Mouse (Mus musculus) brain, embryonic 18.5 days (tissue): ENCODE data around the gene Sema4f.
A peak's percentile ranks its signal among the peaks of the same experiment; 100 is the strongest.

ENCODE experiments used
- DNase-seq: peaks from one replicate; pipeline ENCODE4 v3.0.0-alpha.2; 2012; ENCODE audit warnings: low read depth, low spot score

The Sema4f gene

DNA sequence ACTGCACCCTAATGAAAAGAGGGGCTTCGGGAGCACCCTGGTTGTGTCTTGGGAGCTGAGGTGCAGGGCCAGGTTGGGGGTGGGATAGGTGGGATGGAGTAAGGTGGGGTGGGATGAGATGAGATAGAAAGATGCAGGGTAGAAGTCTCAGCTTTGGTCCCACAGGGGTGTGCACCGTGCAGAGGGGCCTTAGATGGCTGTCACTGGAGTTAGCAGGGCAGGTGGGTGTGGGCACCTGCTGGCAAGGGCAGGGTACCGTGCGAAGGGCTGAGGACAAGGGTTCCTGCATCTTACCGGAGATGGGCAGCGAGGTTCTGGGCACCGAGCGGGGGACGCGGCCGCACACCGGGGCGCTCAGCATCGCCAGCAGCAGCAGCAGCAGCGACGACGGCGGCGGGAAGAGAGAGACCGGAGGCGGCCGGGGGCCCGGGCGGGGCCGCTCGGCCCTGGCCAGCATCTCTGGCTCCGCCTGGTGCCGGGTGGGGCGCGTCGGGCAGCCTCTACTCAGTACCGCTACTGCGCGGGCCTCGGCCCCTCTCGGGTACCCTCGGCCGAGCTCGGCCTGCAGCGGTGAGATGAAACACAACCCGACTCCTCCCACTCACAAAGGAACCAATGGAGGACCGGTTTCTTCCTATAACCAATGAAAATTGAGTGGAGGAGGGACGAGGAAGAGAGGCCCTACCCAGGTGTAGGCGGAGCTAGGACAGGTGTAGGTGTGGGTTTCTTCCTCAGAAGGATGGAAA lies at the start of gene Sema4f:
Gene Sema4f (minus strand): TSS at position 603 of the 746 bp plus-strand sequence.
- DNase-seq = peak; percentile 84

DNA sequence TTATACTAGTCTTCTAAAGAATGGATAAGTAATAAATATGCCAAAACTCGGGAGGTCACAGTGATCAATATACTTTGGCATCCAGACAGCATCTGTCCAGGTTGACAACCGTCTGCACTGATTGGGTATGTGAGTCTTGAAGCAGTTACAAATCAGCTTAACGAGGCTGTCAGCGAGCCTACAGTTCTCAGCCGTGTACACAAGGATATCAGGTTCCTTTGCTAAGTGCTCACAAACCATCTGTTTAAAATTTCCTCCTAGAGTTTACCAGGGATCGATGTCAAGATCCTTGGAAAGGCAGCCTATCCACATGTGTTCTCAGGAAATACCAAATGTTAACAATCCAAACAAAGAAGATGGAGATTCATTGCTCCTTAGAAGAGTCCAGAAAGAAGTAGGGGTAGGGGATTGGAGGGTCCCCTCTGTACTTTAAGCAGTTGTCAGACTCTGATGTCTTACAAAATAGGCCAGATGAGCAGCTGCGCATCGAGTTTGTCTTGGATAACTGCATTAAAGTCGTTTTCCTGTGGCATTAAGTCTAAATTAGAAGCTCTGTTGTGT lies 47.9 kb upstream of the Sema4f start:
- DNase-seq = no peak

DNA sequence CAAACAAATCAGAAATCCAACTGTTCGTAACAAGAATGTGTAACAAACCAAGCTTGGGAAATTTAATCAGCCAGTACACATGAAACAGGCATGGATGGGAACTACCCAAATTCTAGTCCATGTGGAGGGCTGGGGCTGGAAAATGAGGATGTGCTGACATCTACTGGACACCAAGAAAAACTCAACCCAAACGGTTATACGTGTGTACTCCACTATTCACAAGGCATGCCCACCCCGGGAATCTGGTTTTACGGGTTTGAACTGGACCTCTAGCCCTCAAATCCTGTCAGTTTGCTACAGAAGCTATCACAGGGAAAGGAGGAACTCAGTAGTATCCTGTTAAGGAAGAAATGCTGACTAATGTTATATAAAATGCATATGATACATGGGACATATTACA lies 31.5 kb upstream of the Sema4f start:
- DNase-seq = peak; percentile 34

DNA sequence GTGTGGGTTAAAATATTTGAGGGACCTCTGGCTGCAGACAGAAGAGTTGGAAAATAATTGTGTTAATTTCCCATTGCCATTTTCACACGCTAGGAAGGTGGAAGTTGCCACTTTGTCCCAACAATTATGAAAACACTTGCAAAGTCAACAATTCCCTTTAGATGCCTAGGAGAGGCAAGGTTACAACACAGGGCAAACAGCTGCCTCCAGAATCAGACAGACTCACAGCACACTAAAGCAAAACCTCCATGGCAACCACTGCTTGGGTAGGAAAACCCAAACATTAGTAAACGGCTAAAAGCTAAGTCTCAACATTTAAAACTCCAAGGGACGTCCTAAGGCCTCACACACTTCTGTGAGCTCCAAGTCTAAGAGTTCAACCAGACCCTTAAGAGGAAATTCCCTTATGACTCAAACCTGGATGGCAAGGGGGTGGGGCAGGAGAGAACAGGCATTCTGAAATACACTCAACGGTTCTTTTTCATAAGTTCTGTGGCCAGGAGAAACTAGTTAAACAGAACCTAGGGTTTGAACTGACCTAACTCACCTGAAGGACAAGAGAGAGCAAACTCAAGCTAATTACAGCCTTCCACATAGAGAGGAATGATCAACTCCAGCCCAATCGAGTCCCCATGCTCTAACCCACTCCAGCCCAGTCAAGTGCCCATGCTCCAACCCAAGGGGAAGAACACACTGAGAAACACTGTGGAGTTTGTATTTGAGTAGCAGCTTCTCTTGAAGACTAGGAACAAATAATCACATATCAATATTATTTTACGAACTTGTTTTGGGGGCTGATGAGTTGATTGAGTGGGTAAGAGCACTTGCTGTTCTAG lies 29.9 kb upstream of the Sema4f start:
- DNase-seq = no peak

DNA sequence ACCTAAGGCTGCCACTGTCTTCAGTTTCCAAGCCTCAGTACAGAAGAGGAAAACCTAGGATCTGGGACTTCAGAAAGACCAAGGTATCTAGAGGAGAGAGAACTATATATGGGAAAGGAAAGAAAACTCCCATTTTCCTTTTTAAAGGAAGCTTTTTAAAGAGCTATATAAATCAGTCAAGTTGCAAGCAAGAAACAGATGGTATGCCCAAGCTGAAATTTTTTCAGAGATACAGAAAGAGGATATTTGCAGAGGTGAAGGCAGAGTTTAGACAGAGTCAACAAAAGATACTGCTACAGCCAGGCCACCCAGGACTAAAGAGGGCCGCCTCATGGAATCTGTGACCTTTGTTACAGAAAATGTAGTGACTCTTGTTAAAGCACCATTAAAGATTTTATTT lies 22.1 kb upstream of the Sema4f start:
- no peak for DNase-seq

DNA sequence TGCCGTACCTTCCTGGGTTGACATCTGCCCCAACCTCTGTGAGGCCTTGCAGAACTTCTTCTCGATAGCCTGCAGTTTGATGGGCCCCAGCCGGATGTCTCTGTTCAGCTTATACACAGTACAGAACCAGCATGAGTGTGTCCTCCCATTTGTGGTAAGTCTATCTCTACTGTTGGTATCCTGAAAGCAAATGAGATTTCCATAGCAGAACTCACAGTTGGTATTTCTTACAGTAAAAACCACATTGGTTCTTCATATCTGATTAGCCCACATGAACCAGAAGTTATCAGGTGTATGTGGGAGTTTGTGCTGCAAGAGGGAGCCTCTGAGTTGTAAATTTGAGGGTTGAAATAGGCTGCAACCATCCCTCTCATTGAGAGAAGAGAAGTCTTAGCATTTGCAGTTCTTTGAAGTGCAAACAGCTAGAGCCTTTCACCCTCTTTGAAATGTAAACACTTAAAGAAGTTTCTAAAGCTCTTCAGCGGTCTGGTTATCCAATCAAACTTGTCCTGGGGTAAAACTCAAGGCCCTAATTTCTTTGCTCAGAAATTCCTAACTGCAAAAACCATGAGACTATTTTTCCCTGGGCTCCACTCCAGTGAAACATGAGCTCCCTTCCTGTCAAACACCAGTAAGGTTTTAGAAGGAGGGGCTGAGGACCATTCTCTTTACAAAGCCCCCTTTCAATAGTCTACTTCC lies 17.1 kb upstream of the Sema4f start:
- no peak for DNase-seq

DNA sequence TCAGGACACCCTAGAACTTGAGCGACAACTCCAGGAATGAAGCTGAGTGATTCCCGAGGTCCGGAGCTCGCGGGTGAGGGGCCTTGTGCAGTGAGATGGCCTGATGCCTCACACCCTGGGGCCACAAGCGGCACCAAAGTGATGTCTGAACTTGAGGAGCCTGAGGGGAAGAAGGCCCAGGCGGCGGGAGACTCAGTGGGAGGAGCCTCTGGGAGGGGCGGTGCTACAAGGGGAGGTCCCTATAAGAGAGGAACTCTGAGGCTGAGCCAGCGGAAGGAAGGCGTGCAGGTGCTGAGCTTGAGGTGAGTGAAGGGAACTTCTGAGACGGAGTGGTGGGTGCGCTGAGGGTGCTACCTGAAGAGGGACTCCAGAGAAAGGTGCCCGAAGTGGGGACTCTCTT lies 7.1 kb upstream of the Sema4f start, which contains the start of gene M1ap:
Gene M1ap (plus strand): TSS at position 252 of the 400 bp plus-strand sequence.
- DNase-seq = no peak

DNA sequence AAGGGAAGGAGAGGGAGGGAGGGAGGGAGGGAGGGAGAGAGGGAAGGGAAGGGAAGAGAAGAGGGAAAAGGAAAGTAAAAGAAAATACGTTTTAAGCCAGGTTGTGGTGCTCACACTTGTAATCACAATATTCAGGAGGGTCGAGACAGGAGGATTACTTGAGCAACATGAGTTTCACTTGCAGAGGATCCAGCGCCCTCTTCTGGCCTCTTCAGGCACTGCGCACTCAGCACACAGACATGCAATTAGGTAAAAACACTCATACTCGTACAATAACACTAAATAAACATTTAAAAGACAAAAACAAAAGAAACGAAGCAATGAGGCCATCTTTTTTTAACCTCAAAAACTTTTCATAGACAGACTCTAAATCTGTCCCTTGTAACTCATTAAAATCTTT lies 6.2 kb upstream of the Sema4f start:
- DNase-seq = no peak

DNA sequence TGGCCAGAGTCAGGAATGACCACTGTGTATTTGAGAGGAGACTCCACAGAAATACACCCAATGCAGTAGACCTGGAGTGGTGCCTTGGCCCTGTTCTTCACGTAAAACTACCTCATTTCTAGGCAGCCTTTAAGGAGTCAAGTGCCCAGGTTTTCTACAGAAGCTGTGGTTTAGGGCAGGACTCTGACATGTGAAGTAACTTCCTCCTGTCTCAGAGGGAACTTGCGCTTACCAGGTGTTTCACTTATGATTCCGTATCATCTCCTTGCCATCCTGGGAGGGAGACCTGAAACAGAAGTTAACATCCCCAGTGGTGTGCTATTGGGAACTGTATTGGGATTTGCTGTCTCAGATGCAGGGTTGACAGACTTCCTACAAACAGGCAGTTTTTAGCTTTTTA lies 1.2 kb upstream of the Sema4f start:
- no peak for DNase-seq

DNA sequence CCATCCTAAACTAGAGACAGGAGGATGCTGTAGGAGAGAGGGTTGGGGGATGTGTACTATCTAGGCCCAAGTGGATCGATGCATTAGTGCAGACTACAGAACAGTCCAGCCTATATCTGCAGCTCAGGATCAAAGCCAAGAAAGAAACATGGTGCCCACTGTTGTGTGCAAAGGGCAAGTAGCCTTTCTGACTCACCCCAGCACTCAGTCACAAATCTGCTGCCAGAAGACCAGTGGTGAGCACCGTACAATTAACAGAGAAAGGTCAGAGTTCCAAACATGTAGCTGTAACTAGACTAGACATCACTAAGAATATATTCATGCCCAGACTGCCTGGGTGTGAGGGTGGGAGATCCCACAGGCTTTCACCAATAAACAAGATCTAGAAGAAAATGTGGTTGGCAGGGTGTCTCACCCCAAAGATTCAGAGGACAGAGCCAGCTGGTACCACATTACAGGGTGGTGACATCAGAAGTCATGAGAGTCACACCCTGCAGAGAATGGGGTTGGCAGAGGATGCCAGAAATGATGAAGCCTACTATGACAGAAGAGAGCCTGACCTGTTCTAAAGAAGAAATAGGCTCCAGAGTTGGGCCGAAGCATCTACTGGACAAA lies 4.8 kb downstream of the Sema4f start:
- DNase-seq = no peak

DNA sequence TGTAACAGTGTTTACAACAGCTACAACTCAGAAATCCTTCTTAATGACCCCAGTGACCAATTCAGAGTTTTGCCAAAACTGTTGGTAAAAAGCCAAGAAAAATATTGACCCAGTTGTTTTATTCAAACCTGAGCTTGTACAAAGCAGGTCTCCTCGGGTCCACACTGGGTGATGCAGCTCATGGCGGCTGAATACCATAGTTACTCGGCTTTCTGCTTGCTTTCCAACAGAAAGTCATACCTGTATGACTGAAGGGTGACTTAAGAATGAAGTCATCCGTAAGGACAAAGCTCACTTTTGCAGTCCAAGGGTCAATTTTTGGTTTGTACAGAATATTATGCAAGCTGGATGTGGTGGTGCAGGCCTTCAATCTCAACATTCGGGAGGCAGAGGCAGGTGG lies 12.0 kb downstream of the Sema4f start:
- no peak for DNase-seq

DNA sequence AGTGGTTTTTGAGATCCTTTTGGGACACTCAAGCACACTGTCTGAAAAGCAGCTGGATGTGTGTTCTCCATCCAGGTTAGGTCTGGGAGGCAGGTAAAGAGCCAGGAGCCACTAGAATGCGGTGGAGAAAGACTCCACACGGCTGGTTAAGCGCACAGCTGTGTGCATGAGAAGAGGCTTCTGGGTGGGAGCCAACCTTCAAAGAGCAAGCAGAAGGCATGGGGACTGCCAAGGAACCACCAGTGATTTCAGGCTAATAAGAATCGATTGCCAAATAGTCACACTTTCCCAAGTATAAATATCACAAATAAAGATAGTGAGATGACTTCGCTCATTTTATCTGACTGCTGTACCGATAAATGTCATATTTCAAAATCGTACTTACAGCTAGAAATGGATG lies 13.0 kb downstream of the Sema4f start:
- no peak for DNase-seq

DNA sequence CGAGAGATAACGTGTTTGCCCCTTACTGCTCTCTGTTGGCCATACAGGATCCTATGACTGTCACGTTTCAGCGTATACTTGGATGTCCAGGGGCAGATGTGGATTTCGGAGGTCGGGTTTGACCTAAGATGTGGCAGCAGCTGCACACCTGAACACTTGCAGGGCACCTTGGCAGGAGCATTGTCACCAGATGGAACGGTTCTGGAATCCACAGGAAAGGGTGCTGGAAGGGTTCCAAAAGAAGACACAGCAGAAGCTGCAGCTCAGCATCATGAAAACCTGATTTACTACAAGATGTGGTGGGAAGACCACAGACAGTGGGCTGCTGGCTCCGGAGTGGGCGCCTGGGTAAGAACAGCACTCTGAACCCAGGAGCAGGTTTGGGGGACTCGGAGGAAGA lies 13.5 kb downstream of the Sema4f start:
- no peak for DNase-seq

DNA sequence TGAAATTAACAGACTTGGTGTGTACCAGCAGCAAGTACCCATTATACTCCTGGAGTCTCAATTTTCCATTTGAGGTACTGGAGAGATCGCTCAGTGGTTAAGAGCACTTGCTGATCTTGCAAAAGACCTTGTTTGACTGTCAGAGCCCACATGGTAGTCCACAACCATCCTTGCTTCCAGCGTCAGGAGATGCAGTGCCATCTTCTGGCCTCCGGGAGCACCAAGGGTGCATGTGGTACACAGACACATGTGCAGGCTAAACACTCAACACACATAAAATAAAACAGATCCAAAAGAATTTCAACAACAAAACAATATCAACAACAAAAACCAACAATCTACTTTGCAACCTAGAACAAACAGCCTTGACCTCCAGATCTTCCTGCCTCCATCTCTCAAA lies 14.6 kb downstream of the Sema4f start:
- DNase-seq = no peak

DNA sequence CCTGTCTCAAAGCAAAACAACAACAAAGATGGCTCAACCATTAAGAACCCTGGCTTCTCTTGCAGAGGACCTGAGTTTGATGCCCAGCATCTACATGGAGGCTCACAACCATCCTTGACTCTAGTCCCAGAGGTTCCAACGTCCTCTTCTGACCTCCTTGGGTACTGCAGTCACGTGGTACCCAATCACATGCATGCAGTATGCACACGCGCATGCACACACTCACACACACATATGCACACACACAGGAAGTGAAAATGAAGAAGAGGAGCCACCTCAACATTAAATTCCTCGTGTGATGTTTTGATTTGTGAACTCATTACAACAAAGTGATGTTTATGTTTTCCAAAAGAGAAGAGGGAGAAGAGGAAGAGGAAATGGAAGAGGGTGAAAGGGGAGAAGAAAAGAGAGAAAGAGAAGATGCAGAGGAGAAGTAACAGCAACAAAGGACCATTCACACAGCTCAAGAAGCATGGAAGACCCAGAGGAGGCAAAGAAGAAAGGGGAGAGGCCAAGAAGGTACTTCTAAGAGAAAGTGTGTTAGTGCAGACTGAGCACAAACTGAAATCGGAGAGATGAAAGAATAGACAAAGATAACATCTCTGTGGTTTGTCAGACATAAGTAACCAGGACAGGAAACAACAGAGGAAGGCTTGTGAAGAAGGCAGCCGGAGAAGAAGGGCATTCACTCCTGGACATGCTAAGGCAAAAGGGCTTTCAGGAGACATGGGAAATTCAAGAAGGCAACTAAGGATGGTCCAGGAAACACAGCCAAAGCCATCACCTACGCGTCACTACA lies 17.9 kb downstream of the Sema4f start:
- no peak for DNase-seq

DNA sequence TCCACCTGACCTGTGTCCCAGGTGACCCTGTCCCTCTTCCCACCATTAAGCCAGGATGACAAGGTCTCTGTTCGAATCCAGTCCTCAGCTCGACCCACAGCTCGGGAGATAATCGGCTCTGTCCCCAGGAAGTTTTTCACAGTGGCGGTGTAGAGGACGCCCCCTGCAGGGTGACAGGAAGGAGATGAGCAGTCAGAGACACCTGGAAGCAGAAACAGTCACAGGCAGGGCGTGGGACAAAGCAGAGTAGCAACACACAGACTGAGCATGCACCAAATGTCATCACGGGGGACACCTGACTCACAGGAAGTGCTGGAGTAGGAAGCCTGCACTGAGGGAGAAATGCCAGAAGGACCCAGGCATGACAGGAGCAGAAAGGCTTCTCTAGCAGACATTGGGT lies 20.0 kb downstream of the Sema4f start:
- DNase-seq = no peak

DNA sequence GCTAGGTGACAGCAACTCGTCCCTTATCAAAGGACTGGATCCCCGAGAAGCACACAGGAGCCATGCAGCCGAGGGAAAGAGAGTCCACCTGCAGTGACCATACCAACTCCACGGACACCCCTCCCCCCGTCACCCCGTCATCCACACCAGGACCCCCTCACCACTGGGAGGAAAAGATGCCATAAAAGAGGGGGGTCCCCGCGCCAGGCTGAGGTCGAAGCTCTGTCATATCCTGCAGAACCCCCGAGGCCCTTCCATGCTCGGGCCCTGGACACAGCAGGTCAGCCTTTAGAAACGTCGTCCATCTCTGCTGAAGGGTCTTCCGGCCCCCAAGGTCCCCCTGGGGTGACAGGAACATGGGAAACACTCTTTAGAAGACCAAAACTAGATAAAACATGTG lies 21.2 kb downstream of the Sema4f start:
- no peak for DNase-seq

DNA sequence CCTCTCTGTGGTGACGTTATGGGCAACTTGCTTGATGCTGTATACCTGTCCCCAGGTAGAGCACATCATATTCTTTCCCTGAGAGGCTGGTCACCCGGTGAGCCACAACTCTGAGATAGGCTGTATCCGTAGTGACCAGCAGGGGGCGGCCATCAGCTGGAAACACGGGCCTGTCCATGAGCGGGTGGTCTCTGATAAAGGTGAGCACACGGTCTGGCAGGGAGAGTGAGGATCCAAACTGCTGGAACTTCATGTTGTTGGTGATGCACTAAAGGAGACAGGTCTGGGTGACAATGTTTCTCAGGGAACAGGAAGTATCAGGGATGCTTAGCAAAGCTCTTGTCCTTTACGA lies 21.8 kb downstream of the Sema4f start:
- DNase-seq = no peak

DNA sequence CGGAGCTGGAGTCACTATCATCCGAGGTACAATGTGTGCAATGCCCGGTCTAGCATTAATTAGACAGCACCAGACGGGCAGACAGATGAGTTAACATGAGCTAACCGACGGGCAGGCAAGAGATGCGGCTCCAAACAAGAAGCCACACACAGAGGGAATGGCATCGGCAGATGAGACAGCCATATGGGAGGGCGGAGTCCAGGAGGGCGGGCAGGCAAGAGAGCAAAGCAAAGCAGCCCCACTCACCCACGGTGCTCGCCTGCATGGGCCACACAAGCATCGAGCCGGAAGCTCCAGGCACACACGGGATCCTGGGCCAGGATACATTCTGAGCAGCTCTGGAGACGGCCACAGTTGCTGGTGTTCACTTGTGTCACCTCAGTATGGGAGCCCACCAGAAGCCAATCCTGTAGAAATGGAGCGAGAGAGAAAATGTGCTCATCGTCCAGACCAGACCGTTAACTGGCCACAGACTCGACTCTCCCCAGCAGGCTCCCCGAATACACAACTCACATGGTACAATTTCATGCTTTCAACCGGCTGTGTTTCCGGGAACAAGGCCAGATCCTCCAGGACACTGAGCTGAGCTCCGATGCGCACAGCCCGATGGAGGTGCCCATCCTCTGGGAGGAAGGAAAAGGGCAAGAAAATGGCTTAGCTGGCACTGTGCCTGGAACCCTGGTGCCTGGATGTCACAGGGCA lies 22.3 kb downstream of the Sema4f start:
- DNase-seq = peak; percentile 36

DNA sequence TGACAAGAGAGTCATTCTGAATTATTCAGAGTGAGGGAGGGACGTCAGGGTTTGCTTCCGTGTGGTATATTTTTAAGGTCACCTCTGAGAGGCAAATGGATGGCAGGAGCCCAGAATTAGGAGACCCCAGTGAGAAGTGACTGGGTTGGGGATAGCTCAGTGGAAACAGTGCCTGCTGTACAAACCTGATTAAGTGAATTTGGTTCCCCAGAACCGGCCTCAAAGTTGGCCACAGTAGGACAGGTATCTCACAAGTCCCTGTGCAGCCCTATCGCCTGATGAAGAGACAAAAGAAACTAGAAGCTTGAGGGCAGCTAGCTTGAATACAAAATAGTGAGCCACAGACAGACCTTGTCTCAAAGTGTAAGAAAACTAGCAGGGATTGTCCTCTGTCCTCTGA lies 23.1 kb downstream of the Sema4f start:
- DNase-seq = no peak
